Mouse (Mus musculus) embryonic fibroblast, embryonic 13.5 days (primary cell): Measurements from ENCODE around the gene Mcm3ap.

ENCODE experiments used
- CTCF ChIP-seq: IDR thresholded peaks from 2 replicates; pipeline ENCODE4 v1.5.1; 2011; ENCODE audit warnings: mild to moderate bottlenecking, control low read depth, low read length, moderate library complexity, borderline replicate concordance; ENCODE audit not compliant: insufficient read depth
- POLR2A ChIP-seq: IDR thresholded peaks from 2 replicates; pipeline ENCODE4 v1.6.1; 2011; ENCODE audit warnings: low read depth, mild to moderate bottlenecking, control low read depth, low read length, moderate library complexity

DNA sequence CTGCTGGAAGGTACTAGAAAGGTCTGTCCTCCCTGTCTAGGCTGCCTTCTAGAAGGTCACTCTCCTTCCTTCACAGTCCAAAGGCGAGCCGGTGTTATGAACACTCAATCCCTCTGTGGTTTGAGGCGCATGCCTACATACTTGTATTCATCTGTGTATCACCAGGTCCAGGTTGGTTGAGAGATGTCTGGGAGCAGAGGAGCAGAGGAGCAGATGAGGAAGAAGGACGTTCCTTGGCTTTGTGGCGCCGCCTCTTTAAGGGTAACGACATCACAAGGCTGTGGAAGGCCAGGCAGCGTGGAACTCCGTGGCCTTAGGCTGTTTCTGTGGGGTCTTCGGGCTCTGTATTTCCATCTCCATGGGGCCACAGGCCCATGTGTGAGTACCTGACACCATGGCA is 93.2 kb downstream of the Mcm3ap start, which contains the start of gene Spatc1l:
- TF ChIP-seq CTCF (no peak), POLR2A (no peak)
